Mouse (Mus musculus) heart, postnatal 25 days (tissue): Measurements from ENCODE around the gene Fcer1g. TPM values are rescaled to one million over a fixed set of nuclear protein-coding genes. Genes with fewer than 3 reads are reported as not detected.

Source experiments
- DNase-seq: peaks from one replicate; pipeline ENCODE4 v3.0.0; 2022; ENCODE audit warnings: low spot score
- intact Hi-C: fragments of 180-260 bp; cut with DNase I; formaldehyde crosslinking; loops from one replicate; pipeline ENCODE4 v1.15.1; 2025
- total RNA-seq, 2 experiments: library from RNA; stranded (reverse); gene quantifications; 2 replicates each; pipeline ENCODE4 v1.2.3; 2021

Fcer1g gene
- total RNA-seq, 2 experiments from 2014 or later = 11.0 to 12.9 TPM

DNA sequence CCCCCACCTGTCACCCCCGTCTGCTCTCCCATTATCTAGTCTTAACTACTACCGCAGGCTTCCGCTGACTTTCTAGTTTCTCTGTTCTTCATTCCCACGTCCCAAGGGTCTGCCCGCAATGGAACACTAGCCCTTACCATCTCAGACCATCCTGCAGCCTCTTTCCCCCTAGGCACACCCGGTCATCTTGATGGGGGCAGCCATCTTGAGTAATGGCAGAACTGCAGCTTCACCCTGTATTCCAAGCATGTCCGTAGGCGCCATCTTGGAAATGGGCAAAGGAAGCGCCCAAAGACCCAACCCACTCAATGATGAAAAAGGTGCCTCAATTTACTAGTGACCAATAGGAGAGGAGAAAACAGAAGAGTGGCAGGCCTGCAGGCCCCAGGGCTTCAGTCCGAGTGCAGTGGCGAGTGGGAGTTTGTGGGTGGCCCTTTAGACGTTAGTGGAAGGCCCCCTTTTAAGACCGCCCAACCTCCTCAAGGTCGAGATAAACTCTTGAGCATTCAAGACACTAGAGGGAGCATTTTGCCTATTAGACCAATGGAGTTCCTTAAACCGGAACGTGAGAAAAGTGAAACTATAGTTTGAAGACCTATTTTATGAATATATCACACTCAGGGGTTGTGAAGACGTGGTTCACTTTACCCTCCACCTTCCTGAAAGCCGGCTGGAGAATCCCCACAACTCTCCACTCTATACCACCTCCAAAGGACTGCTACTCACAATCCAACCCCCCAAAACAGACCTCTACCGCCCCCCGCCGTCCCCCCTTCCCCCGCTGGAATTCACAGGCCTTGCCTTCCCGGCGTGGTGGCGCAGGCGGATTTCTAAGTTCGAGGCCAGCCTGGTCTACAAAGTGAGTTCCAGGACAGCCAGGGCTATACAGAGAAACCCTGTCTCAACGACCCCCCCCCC lies 11.7 kb downstream of the Fcer1g start, which contains the start of gene Tomm40l:
Gene Tomm40l (minus strand): TSS at position 277 of the 918 bp plus-strand sequence.
- intact Hi-C loops = no loop called here
- peak; percentile 97 for DNase-seq

DNA sequence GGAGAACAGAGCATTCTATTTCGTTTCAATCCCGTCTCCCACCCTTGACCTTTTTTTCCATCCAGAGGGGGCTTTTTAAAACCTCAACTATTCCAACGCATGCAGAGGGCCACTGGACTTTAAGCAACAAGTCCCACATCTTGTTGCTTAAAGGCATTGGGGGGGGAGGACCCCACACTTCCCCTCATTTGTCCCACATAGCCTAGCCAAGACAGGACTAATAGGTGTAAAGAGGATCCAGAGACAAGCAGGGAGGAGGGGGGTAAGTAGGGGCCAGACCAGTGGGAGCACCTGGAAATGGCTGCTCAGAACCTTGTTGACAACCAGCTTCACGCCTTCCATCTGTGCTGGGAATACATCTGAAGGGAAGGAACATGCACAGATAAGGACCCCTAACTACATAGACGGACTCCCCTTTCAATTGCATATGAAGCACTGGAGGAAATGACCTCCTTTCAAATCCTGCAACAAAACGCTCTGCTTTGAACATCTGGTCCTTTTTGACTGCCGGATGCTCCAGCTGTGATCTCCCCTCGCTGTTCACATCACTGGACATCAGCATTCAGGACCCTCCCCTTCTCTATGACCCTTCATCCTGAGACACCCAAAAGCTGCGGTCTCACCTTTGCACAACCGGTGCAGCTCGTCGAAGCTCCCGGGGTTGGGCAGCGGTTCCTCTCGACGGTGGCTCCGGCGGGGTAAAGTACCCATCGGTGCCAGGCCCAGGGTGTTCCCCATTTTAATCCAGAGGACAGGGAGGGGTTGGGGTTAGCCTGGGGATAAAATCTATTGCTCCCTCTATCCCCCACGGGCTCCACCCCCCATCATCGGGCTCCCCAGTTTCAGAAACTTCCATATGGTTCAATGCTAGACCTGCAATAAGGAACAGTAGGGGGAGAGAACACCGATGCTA lies 12.6 kb downstream of the Fcer1g start:
- intact Hi-C loops = loop anchor here (2.0 kb wide), 2 partner anchors 29 to 103 kb away; no protein-coding TSS in a partner anchor
- no peak for DNase-seq

DNA sequence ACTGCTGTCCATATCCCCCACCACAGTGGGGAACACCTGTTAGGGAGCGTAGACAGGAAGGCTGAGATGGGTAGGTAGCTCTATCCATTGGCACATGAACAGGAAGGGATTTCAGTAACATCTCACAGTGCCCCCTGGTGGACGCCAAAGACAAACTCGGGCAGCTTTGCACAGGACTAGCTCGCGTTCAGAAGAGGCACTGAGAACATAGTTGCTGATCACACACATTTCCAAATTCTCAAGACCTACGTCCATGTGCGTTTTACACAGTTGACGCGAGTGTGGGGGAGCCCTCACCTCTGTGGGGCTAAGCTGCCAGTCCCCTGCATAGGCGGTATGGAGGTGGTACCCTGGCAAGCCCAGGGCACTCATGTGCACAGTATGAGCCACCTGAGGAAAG lies 13.3 kb downstream of the Fcer1g start:
- intact Hi-C loops = loop anchor here (1.0 to 2.0 kb wide), 3 partner anchors 28 to 102 kb away; no protein-coding TSS in a partner anchor

GRCm38 (mm10) chr1:171216241-171216955 lies 17.8 kb downstream of the Fcer1g start:
- no peak for DNase-seq
- intact Hi-C loops = no loop called here

More for the DNA sequence above, 13.3 kb downstream of the Fcer1g start:
- DNase-seq = peak; percentile 57

DNA sequence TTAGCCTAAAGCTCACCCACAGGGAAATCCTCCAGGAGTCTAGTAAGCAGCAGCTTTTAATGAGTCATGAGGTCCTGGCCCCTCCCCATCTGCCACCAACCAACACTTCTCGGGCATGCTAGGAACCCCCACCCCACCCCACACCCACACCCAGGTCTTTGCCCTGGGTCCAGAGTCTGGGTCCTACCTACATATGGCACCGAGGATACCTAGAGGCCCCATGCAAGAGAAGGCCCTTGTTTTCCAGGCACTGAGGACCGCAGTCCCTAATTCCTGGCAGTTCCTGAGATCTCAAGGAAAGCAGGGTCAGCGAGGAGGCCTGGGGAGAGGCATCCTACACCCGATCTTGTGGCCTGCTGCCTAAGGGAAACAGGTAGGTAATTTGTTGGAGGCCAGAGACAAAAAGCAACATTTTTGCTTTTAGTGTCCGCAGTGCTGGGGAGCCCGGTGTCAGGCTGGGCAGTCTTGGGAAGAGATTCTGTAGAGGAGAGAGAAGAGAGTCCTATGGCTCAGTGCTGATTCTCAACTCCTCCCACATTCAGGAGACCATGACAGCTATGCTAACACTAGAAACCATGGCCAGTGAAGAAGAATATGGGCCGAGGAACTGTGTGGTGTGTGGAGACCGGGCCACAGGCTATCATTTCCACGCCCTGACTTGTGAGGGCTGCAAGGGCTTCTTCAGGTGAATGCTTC lies 20.2 kb downstream of the Fcer1g start, which contains the start of gene Nr1i3:
Gene Nr1i3 (plus strand): TSS at position 170 of the 696 bp plus-strand sequence.
- intact Hi-C loops = no loop called here
- DNase-seq = no peak

- intact Hi-C loops = no loop called here
- DNase-seq = no peak
Observed at GRCm38 (mm10) chr1:171212854-171213253, 21.3 kb downstream of the Fcer1g start.

GRCm38 (mm10) chr1:171209409-171209808 lies 24.8 kb downstream of the Fcer1g start:
- DNase-seq = no peak
- intact Hi-C loops = no loop called here

DNA sequence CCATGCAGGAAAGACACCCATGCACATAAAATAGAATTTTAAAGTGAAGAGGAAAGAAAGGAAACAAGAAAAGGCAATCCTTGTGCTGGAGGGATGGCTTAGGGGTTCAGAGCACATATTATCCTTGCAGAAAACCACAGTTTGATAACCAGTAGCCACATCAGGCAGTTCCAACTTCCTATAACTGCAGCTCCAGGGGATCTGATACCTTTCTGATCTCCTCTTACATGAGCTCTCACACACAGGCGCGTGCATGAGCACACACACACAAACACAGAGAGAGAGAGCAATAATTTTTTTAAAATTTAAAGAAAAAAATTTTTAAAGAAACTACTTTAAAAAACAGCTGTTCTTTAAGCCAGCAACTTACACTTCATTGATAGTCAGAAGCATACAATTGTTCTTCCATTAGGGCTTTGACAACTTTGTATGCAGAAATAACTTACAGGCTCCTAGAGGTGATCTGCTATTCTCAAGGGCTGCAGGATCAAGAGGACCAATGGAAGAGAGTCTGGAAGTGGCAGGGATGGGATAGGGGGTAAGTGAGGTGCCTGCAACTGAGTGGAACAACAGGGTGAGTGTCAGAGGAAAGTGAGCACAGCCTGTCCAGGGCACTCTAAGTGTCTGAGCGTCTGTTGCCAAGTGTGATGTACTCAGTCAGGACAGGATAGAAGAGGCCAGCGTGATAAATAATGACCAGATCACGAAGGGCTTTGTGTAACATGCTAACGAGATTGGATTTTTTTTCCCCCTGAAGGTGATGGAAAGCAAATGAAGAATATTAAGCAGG lies 28.3 kb downstream of the Fcer1g start:
- intact Hi-C loops = no loop called here
- no peak for DNase-seq

DNA sequence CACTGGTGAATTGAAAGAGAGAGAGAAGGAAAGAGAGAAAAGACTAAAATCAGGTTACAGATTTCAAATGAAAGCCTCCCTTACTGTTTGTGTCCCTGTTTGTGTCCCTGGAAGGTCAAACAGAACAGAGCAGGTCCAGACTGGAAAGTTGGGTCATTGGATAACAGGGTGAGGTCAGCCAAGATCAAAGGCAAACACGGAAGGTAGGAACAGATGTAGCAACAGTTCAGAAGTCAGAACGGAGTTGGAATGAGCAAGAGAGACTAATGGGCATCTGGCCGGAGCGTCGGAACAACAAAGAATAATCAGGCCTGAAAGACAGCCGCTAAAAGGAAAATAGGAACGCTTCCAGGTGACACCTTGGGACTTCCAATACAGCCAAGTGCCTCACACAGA lies 29.9 kb downstream of the Fcer1g start:
- no peak for DNase-seq
- intact Hi-C loops = no loop called here

DNA sequence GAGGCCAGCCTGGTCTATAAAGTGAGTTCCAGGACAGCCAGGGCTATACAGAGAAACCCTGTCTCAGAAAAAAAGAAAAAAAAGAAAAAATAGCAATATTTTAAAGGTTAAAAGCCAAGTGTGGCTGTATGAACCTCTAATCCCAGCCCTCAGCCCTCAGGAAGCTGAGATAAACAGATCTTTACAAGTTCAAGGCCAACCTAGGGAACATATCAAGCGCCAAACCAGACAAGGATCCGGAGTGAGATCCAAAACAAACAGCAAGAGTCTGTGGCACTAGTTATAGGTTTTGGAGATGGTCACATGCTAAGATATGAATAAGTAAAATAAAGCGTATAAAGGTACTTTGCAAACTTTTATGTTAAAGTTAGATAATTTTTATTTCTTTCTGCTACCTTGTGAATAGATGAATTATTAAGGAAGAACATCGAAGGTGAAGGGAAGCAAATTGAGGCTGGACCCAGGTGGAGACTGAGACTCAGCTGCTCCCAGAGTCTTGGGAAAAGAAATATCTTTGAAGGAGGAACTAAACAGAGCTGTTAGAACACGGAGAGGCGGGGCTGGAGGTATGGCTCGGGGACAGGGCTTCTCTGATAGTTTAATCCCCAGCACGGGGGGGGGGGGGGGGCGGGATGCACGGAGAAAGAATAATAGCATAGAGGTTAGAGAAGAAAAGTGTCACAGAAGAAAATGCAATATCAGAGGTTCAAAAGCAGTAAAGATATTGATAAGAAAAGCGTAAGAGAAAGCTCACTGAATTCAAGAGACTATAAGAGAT lies 30.5 kb downstream of the Fcer1g start:
- no peak for DNase-seq
- intact Hi-C loops = no loop called here

DNA sequence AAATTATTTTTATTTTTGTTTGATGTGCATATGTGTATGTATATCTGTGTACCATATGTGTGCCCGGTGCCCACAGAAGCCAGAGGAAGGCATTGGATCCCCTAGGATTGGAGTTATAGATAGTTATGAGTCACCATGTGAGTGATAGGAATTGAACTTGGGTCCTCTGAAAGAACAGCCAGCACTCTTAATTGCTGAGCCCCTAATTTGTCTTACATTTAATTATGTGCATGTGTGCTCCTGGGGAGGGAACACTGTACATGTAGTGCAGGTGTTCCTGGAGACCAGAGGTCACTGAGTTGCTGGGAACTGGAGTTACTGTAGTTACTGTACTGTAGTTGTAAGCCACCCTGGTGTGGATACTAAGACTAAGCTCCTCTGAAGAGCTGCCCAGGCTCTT lies 33.4 kb downstream of the Fcer1g start:
- intact Hi-C loops = no loop called here
- no peak for DNase-seq

- DNase-seq = no peak
- intact Hi-C loops = no loop called here
Observed at GRCm38 (mm10) chr1:171199532-171199931, 34.6 kb downstream of the Fcer1g start.

- intact Hi-C loops = loop anchor here (2.0 kb wide), 1 partner anchor 29 kb away; no protein-coding TSS in a partner anchor
- peak; percentile 70 for DNase-seq
Observed at GRCm38 (mm10) chr1:171195887-171196397, 38.2 kb downstream of the Fcer1g start, which contains the start of gene Pcp4l1. Gene Pcp4l1 (minus strand): TSS chr1:171196268.

DNA sequence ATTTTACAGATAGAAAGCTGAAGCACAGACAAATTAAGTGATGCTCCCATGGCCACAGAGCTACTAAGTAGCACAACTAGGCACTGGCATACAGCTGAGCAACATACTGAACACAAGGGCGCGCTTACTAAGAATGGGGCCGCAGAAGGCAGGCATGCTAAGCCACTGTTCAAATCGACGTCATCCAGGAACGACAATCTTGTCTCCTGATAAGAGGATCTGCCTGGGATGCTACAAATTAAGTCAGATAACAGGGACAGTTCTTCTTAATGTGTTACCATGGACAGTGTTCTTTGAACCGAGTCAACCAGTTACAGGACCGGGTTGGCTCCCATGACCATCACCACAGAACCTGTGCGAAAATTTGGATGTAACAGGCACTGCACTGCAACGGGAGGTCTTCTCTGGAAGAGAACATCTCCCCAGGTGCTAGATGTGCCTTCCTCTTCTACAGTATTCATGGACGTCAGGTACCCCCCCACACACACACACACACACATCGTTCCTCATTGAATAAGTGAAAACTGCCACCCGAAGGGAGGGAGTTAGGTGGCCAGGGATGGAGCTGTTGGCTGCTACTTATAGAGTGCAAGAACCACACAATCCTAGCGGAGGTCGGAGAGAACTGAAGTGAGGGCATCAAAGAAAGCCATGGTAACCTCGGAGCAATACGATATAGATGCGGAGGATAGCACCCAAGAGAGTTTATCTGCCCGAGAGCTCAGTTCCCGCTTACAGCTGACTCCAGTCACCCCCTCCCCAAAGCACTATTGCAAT lies 38.9 kb downstream of the Fcer1g start:
- DNase-seq = no peak
- intact Hi-C loops = loop anchor here (2.0 kb wide), 1 partner anchor 28 kb away; no protein-coding TSS in a partner anchor

DNA sequence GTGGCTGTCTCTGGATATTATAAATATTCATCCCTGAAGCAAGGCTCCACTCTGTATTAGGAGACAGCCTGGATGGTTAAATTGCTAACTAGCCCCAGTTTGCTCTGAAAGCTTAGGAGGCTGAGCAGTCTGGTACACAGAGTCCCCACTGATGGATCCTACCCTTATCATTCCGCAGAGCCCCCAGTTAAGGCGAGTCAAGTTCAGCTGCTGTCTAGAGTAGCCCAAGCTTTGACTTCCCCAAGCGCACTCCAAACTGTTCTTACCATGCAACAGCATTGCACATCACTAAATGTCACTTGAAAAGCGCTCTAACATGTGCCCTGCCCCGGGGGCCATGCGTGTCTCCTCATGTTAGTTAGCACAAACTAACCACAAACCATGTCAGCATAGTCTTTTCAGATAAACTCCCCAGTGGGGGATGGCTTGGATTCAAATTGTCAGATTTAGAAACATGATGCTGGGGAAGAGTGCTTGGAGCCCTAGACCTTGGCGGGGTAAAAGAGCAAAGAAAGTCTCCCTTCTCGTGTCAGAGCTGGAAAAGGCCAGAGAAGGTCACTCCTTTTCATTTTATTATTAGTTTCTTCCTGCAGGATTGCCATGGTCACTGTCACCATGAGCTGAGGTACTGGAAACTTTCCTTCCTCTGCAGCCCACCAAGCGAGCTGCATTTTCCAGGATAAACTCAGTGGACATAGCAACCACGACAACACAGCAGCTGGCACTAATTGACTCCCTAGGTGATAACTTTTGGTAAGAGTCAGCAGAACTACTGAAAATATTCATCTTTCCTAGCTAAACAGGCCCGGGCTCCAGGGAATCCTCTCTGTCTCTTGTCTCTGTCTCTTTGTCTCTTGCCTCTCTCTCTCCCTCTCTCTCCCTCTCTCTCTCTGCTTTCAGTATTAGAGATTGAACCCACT lies 40.0 kb downstream of the Fcer1g start:
- no peak for DNase-seq
- intact Hi-C loops = loop anchor here (2.0 kb wide), 2 partner anchors 27 kb away; no protein-coding TSS in a partner anchor
